Mouse (Mus musculus) ZHBTc4 (cell line): ENCODE measurements at regions not wholly inside any gene's neighbourhood (a gene's known extent, or its start where the extent isn't known, plus 50 kb on each side); places are given as distances from the start of the nearest gene placed in this dataset.

ENCODE experiments used
- DNase-seq: peaks from one replicate; pipeline ENCODE4 v3.0.0-alpha.2; 2011; ENCODE audit warnings: low read depth, low spot score

DNA sequence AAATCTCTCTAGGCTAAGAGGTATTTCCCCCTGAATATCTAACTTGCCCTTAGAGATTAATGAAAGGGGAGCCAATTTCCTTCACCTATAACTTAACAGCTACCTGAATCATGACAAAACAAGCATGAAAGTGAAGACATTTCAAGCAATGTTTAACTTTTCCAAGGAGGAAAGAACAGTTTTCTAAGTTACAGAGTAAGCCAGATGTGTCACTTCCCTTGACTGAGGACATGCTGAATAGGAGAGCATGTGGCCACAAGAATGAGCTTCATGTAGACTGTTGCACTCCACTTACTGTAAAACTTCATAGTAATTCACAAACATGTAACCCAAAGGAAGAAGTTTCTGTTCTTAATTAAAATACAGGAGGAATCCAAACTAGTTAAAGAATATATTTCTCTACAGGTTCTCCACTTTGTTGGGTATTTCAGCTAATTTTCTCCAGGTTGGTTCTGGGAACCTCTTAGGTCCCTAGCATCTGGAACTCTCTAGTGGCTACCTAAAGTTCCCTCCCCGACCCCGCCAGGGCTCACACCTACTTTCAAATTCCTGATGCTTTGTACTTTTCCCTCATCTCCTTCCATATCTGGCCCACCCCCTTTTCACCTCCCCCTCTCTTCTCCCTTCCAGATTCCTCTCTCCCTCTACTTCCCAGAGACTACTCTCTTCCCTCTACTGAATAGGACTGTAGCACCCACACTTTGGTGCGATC is 142.0 kb upstream of the Tyrp1 start:
- DNase-seq: no peak

DNA sequence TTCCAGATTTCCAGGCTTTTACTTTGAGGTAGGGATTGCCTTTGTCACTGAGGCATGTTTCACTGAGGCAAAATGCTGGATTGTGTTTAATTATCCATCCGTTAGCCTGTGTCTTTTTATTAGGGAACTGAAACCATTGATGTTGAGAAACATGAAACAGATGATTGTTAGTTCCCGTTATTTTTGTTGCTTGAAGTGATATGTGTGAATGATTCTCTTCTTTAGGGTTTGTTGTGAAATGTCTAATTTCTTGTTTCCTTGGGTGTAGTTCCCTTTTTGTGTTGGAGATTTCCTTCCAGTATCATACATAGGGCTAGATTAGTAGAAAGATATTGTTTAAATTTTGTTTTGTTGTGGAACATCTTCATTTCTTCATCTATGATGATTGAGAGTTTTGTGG is 121.2 kb upstream of the Tyrp1 start:
- no peak for DNase-seq

DNA sequence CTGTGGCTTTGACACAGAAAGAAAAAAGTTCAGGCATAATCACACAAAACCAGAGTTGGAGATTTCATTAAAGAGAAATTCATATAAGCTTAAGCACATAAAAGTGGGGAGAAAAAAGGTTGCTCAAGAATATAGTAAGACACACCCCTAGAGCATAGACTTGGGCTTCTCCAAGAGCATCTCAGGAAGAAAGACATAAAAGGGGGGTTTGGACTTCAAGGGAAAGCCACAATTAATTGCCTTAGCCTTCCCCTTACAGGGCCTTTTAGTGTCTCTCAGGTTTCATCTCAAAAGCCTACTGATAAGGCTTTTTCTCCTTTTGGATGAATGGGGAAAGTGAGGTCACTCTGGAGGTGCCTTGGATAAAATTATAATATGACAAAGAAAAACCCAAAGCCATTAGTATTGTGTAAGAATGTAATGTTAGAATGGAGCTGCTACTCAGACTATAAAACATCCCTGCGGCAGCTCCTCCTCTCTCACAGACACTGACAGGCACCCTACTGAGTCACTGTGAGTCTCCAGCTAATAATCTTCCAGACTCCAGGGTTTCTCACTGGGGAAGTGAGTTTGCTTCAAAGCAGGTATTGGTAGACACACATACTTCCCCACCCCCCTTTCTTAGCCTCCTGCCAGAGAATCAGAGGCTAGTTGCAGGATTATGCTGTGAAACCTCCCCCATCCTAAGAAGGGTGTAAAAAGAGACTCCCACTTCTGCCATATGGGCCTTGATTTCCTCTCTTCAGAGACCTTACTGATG is 88.8 kb upstream of the Tyrp1 start:
- no peak for DNase-seq

DNA sequence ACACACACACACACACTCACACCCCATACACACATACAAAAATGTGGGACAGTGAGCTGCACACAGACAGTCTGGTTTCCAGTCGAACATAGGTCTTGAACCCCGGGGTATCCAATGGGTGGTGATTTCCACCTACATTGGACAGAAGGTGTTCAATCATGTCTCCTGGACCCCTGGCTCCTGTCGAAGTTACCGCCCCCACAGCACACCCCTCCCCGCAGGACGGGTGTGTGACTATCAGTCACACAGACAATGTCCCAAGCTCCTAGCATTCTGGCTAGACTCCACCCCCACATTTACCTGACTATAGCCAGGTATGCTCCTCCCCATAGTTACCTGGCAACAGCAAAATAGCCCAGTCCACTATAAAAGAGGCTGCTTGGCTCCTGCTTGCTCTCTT is 81.7 kb upstream of the Tyrp1 start:
- no peak for DNase-seq

DNA sequence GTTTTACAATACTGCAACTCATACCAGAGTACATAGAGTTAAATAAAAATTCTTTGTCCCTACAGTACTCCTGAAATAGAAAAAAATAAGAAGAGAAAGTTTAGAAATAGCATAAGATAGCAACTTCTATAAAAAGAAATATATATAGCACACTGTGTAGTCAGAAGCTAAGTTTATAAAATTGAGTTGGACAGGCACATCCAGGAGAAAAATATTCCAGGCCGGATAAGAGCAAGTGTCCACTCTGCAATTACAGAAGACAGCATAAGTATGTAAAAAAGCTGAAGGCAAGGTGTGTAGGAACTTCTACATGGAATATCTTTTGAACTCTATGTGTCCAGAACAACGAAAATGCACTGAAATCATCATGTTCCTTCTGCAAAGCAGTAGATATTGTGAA is 77.8 kb upstream of the Tyrp1 start:
- no peak for DNase-seq

DNA sequence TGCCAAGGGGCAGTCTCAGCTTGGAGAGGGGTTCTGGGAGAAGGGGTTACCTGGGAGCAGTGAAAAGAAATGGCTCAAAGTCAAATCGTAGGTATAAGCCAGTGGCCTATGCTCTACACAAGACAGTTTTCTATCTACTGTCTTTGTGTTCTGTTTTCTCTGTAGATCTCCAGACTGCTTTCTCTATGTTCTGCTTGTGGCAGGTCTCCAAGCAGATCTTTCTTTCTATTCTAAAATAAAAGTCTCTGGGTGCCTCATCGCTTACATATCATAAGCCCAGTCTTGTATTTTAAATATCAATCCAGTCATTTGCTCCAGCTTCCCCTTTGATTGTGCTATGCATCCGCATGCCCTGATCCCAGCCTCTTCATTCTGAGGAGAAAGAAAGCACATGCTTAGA is 69.9 kb upstream of the Tyrp1 start:
- no peak for DNase-seq

DNA sequence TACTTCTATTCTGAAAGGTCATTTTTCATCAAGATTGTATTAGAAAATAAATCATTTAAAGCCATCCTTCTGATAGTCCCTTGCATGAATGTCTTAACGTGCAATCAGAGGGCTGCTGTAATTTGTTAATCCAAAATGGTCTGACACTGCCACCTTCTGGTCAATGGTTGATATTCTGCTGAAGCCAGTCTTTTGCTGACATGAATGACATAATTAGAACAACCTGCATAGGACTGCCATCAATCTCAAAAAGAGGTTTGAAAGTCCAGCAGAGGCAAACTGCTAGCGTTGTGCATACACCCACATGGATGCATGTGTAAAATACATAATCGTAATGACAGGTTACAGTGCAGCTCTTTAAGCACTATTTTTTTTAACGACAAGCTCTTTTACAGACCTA is 68.1 kb upstream of the Tyrp1 start:
- DNase-seq: peak; percentile 61

DNA sequence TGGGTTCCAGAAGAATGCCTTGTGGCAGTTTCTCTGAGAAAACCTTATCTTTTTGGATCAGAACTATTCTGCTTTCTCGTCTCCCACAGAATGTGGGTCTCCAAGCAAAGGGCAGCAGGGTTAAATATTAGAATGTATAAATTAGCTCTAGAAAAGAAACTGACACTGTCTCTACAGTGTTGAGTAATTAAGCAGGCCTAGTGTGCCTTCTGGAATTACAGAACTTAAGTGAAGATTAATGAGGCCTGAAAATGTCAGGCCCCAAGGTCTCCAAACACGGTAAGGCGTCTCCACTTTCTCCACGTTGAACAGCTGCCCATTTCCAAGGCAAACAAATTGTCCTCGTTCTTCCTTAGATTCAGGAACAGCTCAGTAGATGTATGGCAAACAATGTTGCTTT is 66.5 kb upstream of the Tyrp1 start:
- no peak for DNase-seq
